8 mouse cellular contexts compared by ENCODE assay signal in genomic region chr8:84699861-84700322, GRCm38 (mm10). TPM values are rescaled to one million over a fixed set of nuclear protein-coding genes. Genes with fewer than 3 reads are reported as not detected.
A peak's percentile ranks its signal among the peaks of the same experiment; 100 is the strongest.
DNase-seq lines count a peak whose midpoint lies in the region; ATAC-seq lines count a peak whose summit lies in the region.

No protein-coding gene starts in this region.

- no peak overlapping the region for H3K9ac ChIP-seq in hindbrain, embryonic 11.5 days (ENCODE audit: low read depth, low read length)
- H3K9ac ChIP-seq in hindbrain, embryonic 14.5 days: no peak overlapping the region

- no peak overlapping the region for H3K4me3 ChIP-seq in hindbrain, embryonic 11.5 days (ENCODE audit: low read depth, low read length)
- H3K4me3 ChIP-seq in hindbrain, embryonic 10.5 days: no peak overlapping the region
- H3K4me3 ChIP-seq in brown adipose tissue, adult 24 weeks (ENCODE audit: insufficient read depth, low read depth, low read length): peak overlapping the region; percentile 55; the same call in 1 of the 2 replicates
- H3K4me3 ChIP-seq in hindbrain, embryonic 14.5 days (replicated peaks; ENCODE audit: low read length): no peak overlapping the region
- H3K4me3 ChIP-seq in midbrain, embryonic 10.5 days: no peak overlapping the region; the same call in 1 of the 2 replicates

- peaks cover 4% of the 10 kb centered on the region; the same call in 1 of the 2 replicates for H3K4me1 ChIP-seq in hindbrain, embryonic 11.5 days (replicated peaks; ENCODE audit: control insufficient read depth, insufficient read depth, low read length)
- peaks cover 26% of the 10 kb centered on the region for H3K4me1 ChIP-seq in hindbrain, embryonic 10.5 days (replicated peaks)
- peaks cover 17% of the 10 kb centered on the region for H3K4me1 ChIP-seq in brown adipose tissue, adult 24 weeks (ENCODE audit: control insufficient read depth, insufficient read depth, insufficient read length, low read length)
- H3K4me1 ChIP-seq in hindbrain, embryonic 14.5 days (replicated peaks; ENCODE audit: control insufficient read depth, insufficient read depth, low read length): peaks cover 9% of the 10 kb centered on the region; the same call in 1 of the 2 replicates
- H3K4me1 ChIP-seq in midbrain, embryonic 10.5 days: peaks cover 30% of the 10 kb centered on the region

- no peak for ATAC-seq in hindbrain, embryonic 11.5 days (ENCODE audit: low FRiP score)
- no peak for ATAC-seq in hindbrain, embryonic 14.5 days (ENCODE audit: low FRiP score)

- no peak overlapping the region for H3K4me2 ChIP-seq in hindbrain, embryonic 11.5 days (replicated peaks; ENCODE audit: low read depth, low read length)
- H3K4me2 ChIP-seq in hindbrain, embryonic 14.5 days (replicated peaks): no peak overlapping the region

- no peak overlapping the region for H3K27ac ChIP-seq in hindbrain, embryonic 11.5 days (ENCODE audit: low read depth, low read length)
- no peak overlapping the region for H3K27ac ChIP-seq in hindbrain, embryonic 10.5 days
- H3K27ac ChIP-seq in brown adipose tissue, adult 24 weeks (replicated peaks; ENCODE audit: low read depth, low read length): peak overlapping the region; percentile 80
- peak overlapping the region; percentile 44; the same call in 1 of the 2 replicates for H3K27ac ChIP-seq in hindbrain, embryonic 14.5 days
- H3K27ac ChIP-seq in midbrain, embryonic 10.5 days (replicated peaks): no peak overlapping the region; the same call in 1 of the 2 replicates

- peaks cover 41% of the 10 kb centered on the region for H3K27me3 ChIP-seq in hindbrain, embryonic 11.5 days (ENCODE audit: control insufficient read depth, insufficient read depth, low read length)
- peaks cover 58% of the 10 kb centered on the region for H3K27me3 ChIP-seq in hindbrain, embryonic 10.5 days (ENCODE audit: insufficient read depth, poor library complexity, severe bottlenecking)
- peaks cover 39% of the 10 kb centered on the region for H3K27me3 ChIP-seq in hindbrain, embryonic 14.5 days (ENCODE audit: control insufficient read depth, insufficient read depth, low read length)
- peaks cover 59% of the 10 kb centered on the region for H3K27me3 ChIP-seq in midbrain, embryonic 10.5 days (ENCODE audit: low read depth, poor library complexity, severe bottlenecking)

- intact Hi-C loops in left cerebral cortex, postnatal 36 days (cut with DNase I): loop anchor here (5.0 kb wide), 1 partner anchor 38 kb away; the partner anchor contains the start of gene Ier2

- DNase-seq in hindbrain, embryonic 11.5 days (ENCODE audit: low spot score): peak; percentile 54
- DNase-seq in hindbrain, embryonic 10.5 days (ENCODE audit: low spot score): no peak
- DNase-seq in frontal cortex, postnatal 10 days (ENCODE audit: low spot score in 2 of 2): peak; percentile 73 to 77
- DNase-seq in hindbrain, embryonic 14.5 days (ENCODE audit: low spot score): no peak
- DNase-seq in left cerebral cortex, postnatal 36 days (ENCODE audit: low spot score in 2 of 2): peak; percentile 64
- DNase-seq in midbrain, embryonic 10.5 days (ENCODE audit: low spot score): peak; percentile 51
- peak; percentile 79 for DNase-seq in testis, postnatal 10 days (ENCODE audit: low spot score)

- no peaks in the 10 kb centered on the region for H3K36me3 ChIP-seq in hindbrain, embryonic 11.5 days (ENCODE audit: control insufficient read depth, insufficient read depth, low read length)
- H3K36me3 ChIP-seq in hindbrain, embryonic 10.5 days: peaks cover 54% of the 10 kb centered on the region
- peaks cover 46% of the 10 kb centered on the region for H3K36me3 ChIP-seq in hindbrain, embryonic 14.5 days (replicated peaks; ENCODE audit: control insufficient read depth, insufficient read depth)
- H3K36me3 ChIP-seq in midbrain, embryonic 10.5 days: peaks cover 53% of the 10 kb centered on the region

- no peaks in the 10 kb centered on the region for H3K9me3 ChIP-seq in hindbrain, embryonic 11.5 days (ENCODE audit: control insufficient read depth, low read length)
- H3K9me3 ChIP-seq in hindbrain, embryonic 10.5 days: no peaks in the 10 kb centered on the region
- no peaks in the 10 kb centered on the region for H3K9me3 ChIP-seq in hindbrain, embryonic 14.5 days (ENCODE audit: control insufficient read depth, low read length)
- H3K9me3 ChIP-seq in midbrain, embryonic 10.5 days (replicated peaks): no peaks in the 10 kb centered on the region

- WGBS in hindbrain, embryonic 11.5 days: 70% methylated on average over 7 of the region's 7 CpGs
- 69% methylated on average over 7 of the region's 7 CpGs for WGBS in hindbrain, embryonic 10.5 days
- whole genome bisulfite sequencing in hindbrain, embryonic 14.5 days: 62% methylated on average over 7 of the region's 7 CpGs
- WGBS in midbrain, embryonic 10.5 days: 69% methylated on average over 7 of the region's 7 CpGs

RNA-seq across cellular contexts. Expression of gene Lyl1, which starts 1.4 kb away (rescaled TPM):
- polyA plus RNA-seq in hindbrain, embryonic 11.5 days (2014; fragmentation: Nextera tagmentation; extraction: Ambion mirVana): 5.3 and 5.4 TPM in 2 replicates
- polyA plus RNA-seq in hindbrain, embryonic 10.5 days (2016; fragmentation: Nextera tagmentation; extraction: Ambion mirVana): 5.6 and 6.5 TPM in 2 replicates
- 2.9 and 3.1 TPM in 2 replicates for polyA plus RNA-seq in brown adipose tissue, adult 24 weeks (2012; ENCODE audit: insufficient read depth, insufficient read length, missing spikeins)
- 3.8 and 5.1 TPM in 2 replicates for polyA plus RNA-seq in hindbrain, embryonic 14.5 days (2014; fragmentation: Nextera tagmentation; extraction: Ambion mirVana)
- 1 to 10 TPM; 2.4 to 3.4 TPM for total RNA-seq in left cerebral cortex, postnatal 36 days (2021)
- polyA plus RNA-seq in midbrain, embryonic 10.5 days (2016; fragmentation: Nextera tagmentation; extraction: Ambion mirVana): 4.8 and 5.8 TPM in 2 replicates

RNA-seq across cellular contexts. Expression of gene Nacc1, which starts 12.2 kb away (rescaled TPM):
- polyA plus RNA-seq in hindbrain, embryonic 11.5 days (2014; fragmentation: Nextera tagmentation; extraction: Ambion mirVana): 19.7 and 20.5 TPM in 2 replicates
- polyA plus RNA-seq in hindbrain, embryonic 10.5 days (2016; fragmentation: Nextera tagmentation; extraction: Ambion mirVana): 25.2 and 28.9 TPM in 2 replicates
- polyA plus RNA-seq in brown adipose tissue, adult 24 weeks (2012; ENCODE audit: insufficient read depth, insufficient read length, missing spikeins): 19.0 and 22.9 TPM in 2 replicates
- 17.8 and 18.1 TPM in 2 replicates for polyA plus RNA-seq in hindbrain, embryonic 14.5 days (2014; fragmentation: Nextera tagmentation; extraction: Ambion mirVana)
- 10 to 100 TPM; 94.2 to 99.7 TPM for total RNA-seq in left cerebral cortex, postnatal 36 days (2021)
- polyA plus RNA-seq in midbrain, embryonic 10.5 days (2016; fragmentation: Nextera tagmentation; extraction: Ambion mirVana): 24.8 and 26.3 TPM in 2 replicates

RNA-seq across cellular contexts. Expression of gene Trmt1, which starts 13.8 kb away (rescaled TPM):
- polyA plus RNA-seq in hindbrain, embryonic 11.5 days (2014; fragmentation: Nextera tagmentation; extraction: Ambion mirVana): 47.9 and 51.1 TPM in 2 replicates
- polyA plus RNA-seq in hindbrain, embryonic 10.5 days (2016; fragmentation: Nextera tagmentation; extraction: Ambion mirVana): 57.8 and 65.9 TPM in 2 replicates
- 25.1 and 33.4 TPM in 2 replicates for polyA plus RNA-seq in brown adipose tissue, adult 24 weeks (2012; ENCODE audit: insufficient read depth, insufficient read length, missing spikeins)
- 55.2 and 62.1 TPM in 2 replicates for polyA plus RNA-seq in hindbrain, embryonic 14.5 days (2014; fragmentation: Nextera tagmentation; extraction: Ambion mirVana)
- total RNA-seq in left cerebral cortex, postnatal 36 days (2021): 100 to 1,000 TPM in 1 of 2 experiments, 10 to 100 TPM in 1; 84.5 to 124 TPM
- polyA plus RNA-seq in midbrain, embryonic 10.5 days (2016; fragmentation: Nextera tagmentation; extraction: Ambion mirVana): 56.4 and 58.1 TPM in 2 replicates

RNA-seq across cellular contexts. Expression of gene G430095P16Rik, which starts 22.9 kb away (rescaled TPM):
- polyA plus RNA-seq in hindbrain, embryonic 11.5 days (2014; fragmentation: Nextera tagmentation; extraction: Ambion mirVana): 2.3 and 2.9 TPM in 2 replicates
- polyA plus RNA-seq in hindbrain, embryonic 10.5 days (2016; fragmentation: Nextera tagmentation; extraction: Ambion mirVana): 0.54 and 1.9 TPM in 2 replicates
- polyA plus RNA-seq in brown adipose tissue, adult 24 weeks (2012; ENCODE audit: insufficient read depth, insufficient read length, missing spikeins): 1.9 TPM in 1 of 2 replicates, not detected in the other
- polyA plus RNA-seq in hindbrain, embryonic 14.5 days (2014; fragmentation: Nextera tagmentation; extraction: Ambion mirVana): 0.55 and 0.71 TPM in 2 replicates
- not detected for total RNA-seq in left cerebral cortex, postnatal 36 days (2021)
- 1.1 and 1.4 TPM in 2 replicates for polyA plus RNA-seq in midbrain, embryonic 10.5 days (2016; fragmentation: Nextera tagmentation; extraction: Ambion mirVana)

RNA-seq across cellular contexts. Expression of gene Ier2, which starts 37.2 kb away (rescaled TPM):
- 60.5 and 61.5 TPM in 2 replicates for polyA plus RNA-seq in hindbrain, embryonic 11.5 days (2014; fragmentation: Nextera tagmentation; extraction: Ambion mirVana)
- 89.9 and 94.7 TPM in 2 replicates for polyA plus RNA-seq in hindbrain, embryonic 10.5 days (2016; fragmentation: Nextera tagmentation; extraction: Ambion mirVana)
- 17.2 and 62.3 TPM in 2 replicates for polyA plus RNA-seq in brown adipose tissue, adult 24 weeks (2012; ENCODE audit: insufficient read depth, insufficient read length, missing spikeins)
- polyA plus RNA-seq in hindbrain, embryonic 14.5 days (2014; fragmentation: Nextera tagmentation; extraction: Ambion mirVana): 17.4 and 20.1 TPM in 2 replicates
- 10 to 100 TPM in 1 of 2 experiments, 1 to 10 TPM in 1; 5.6 to 27.6 TPM for total RNA-seq in left cerebral cortex, postnatal 36 days (2021)
- 63.6 and 78.2 TPM in 2 replicates for polyA plus RNA-seq in midbrain, embryonic 10.5 days (2016; fragmentation: Nextera tagmentation; extraction: Ambion mirVana)

Comparison
In these comparisons a context has a peak if more than half of its experiments do, and no peak if none do; other contexts are left out.
1. DNase-seq: peak in hindbrain, embryonic 11.5 days (single experiment), frontal cortex, postnatal 10 days (2 of 2), left cerebral cortex, postnatal 36 days (2 of 2), midbrain, embryonic 10.5 days (single experiment) and testis, postnatal 10 days (single experiment); none in hindbrain, embryonic 10.5 days (single experiment) and hindbrain, embryonic 14.5 days (single experiment).
2. H3K27ac ChIP-seq: peak in brown adipose tissue, adult 24 weeks (single experiment) and hindbrain, embryonic 14.5 days (single experiment); none in hindbrain, embryonic 11.5 days (single experiment), hindbrain, embryonic 10.5 days (single experiment) and midbrain, embryonic 10.5 days (single experiment).